Mouse (Mus musculus) lung, postnatal 0 days (tissue): ENCODE data around the gene Mmaa. TPM values are rescaled to one million over a fixed set of nuclear protein-coding genes. Genes with fewer than 3 reads are reported as not detected.

Experiments
- ATAC-seq: fragments of 200-750 bp; cut with Nextera tagmentation; 2 replicates; pipeline ENCODE4 v1.8.0; 2017; ENCODE audit warnings: moderate library complexity
- DNase-seq: peaks from one replicate; pipeline ENCODE4 v3.0.0-alpha.2; 2016; ENCODE audit warnings: low spot score
- H3K27ac ChIP-seq: fragments of 300-500 bp; sonication (generic); 2 replicates; pipeline ENCODE4 v1.5.1; 2014; ENCODE audit warnings: antibody characterized with exemption, mild to moderate bottlenecking, low read length, mixed read lengths
- H3K27me3 ChIP-seq: fragments of 300-500 bp; sonication (generic); replicated peaks from 2 replicates; pipeline ENCODE4 v1.6.1; 2014; ENCODE audit warnings: low read length, mixed read lengths; ENCODE audit not compliant: insufficient read depth
- H3K36me3 ChIP-seq: fragments of 300-500 bp; sonication (generic); 2 replicates; pipeline ENCODE4 v1.6.1; 2014; ENCODE audit warnings: low read length, mixed read lengths; ENCODE audit not compliant: insufficient read depth
- H3K4me1 ChIP-seq: fragments of 300-500 bp; sonication (generic); 2 replicates; pipeline ENCODE4 v1.6.1; 2014; ENCODE audit warnings: antibody characterized with exemption, low read depth, low read length, mixed read lengths; ENCODE audit not compliant: insufficient read depth
- H3K4me2 ChIP-seq: fragments of 300-500 bp; sonication (generic); replicated peaks from 2 replicates; pipeline ENCODE4 v1.6.1; 2014; ENCODE audit warnings: low read depth, mild to moderate bottlenecking, low read length, moderate library complexity, mixed read lengths
- H3K4me3 ChIP-seq: fragments of 300-500 bp; sonication (generic); 2 replicates; pipeline ENCODE4 v1.5.1; 2014; ENCODE audit warnings: low read depth, low read length
- H3K9ac ChIP-seq: fragments of 300-500 bp; sonication (generic); replicated peaks from 2 replicates; pipeline ENCODE4 v1.6.1; 2014; ENCODE audit warnings: low read depth, mild to moderate bottlenecking
- H3K9me3 ChIP-seq: fragments of 300-500 bp; sonication (generic); 2 replicates; pipeline ENCODE4 v1.6.1; 2016; ENCODE audit warnings: low read length, mixed read lengths
- CTCF ChIP-seq: IDR thresholded peaks from 2 replicates; pipeline ENCODE4 v1.5.1; 2016; ENCODE audit warnings: antibody characterized with exemption, mild to moderate bottlenecking
- EP300 ChIP-seq: IDR thresholded peaks from 2 replicates; pipeline ENCODE4 v1.6.1; 2016; ENCODE audit warnings: antibody characterized with exemption, mild to moderate bottlenecking, control low read depth
- WGBS: fragments of 180-500 bp; shearing (Covaris S2); extraction: QIAGEN DNeasy Blood & Tissue Kit; methylation state at CpG from one replicate; pipeline ENCODE4 v1.1.7; 2014; 5-methylcytosine and 5-hydroxymethylcytosine counted together
- polyA plus RNA-seq: library from polyadenylated mRNA; unstranded; fragments of >200 nt; fragmentation: Nextera tagmentation; extraction: Ambion mirVana; gene quantifications from 2 replicates; pipeline ENCODE4 v1.2.1, GENCODE M21; 2015

The Mmaa gene
- polyA plus RNA-seq, 1 experiment from 2014 or later: 7.9 TPM

DNA sequence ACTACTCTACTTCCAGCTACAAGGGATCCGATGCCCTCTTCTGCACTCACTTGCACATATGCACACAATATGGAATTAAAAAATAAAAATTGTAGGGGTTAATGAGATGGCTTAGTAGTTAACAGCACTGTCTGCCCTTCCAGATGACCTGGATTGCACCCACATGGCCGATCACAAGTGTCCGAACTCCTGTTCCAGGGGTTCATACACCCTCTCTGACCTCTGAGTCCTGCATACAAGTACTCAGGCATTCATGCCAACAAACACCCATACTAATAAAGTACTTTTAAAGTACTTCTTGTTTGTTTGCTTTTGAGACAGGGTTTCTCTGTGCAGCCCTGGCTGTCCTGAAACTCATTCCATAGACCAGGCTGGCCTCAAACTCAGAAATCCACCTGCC is 10.1 kb downstream of the Mmaa start:
- Histone ChIP-seq H3K4me3 (no peak overlapping the region), H3K27me3 (no peaks in the 10 kb centered on the region), H3K9ac (no peak overlapping the region), H3K9me3 (no peaks in the 10 kb centered on the region), H3K4me1 (no peaks in the 10 kb centered on the region), H3K4me2 (no peak overlapping the region), H3K36me3 (no peaks in the 10 kb centered on the region), H3K27ac (no peak overlapping the region)
- WGBS: 91% methylated on average over 3 of the region's 3 CpGs
- no peak for ATAC-seq
- TF ChIP-seq EP300: no peak
- no peak for TF ChIP-seq CTCF
- DNase-seq: no peak

- no peak overlapping the region for H3K4me2 ChIP-seq
- H3K27ac ChIP-seq: no peak overlapping the region
- no peaks in the 10 kb centered on the region for H3K27me3 ChIP-seq
- H3K4me3 ChIP-seq: no peak overlapping the region
- H3K4me1 ChIP-seq: no peaks in the 10 kb centered on the region
- no peak for DNase-seq
- no peaks in the 10 kb centered on the region for H3K36me3 ChIP-seq
- H3K9me3 ChIP-seq: no peaks in the 10 kb centered on the region
- H3K9ac ChIP-seq: no peak overlapping the region
- ATAC-seq: no peak
- TF ChIP-seq CTCF (no peak), EP300 (no peak)
- 65% methylated on average over 6 of the region's 6 CpGs for WGBS
Measured at GRCm38 (mm10) chr8:79281376-79281890, 13.3 kb downstream of the Mmaa start.

DNA sequence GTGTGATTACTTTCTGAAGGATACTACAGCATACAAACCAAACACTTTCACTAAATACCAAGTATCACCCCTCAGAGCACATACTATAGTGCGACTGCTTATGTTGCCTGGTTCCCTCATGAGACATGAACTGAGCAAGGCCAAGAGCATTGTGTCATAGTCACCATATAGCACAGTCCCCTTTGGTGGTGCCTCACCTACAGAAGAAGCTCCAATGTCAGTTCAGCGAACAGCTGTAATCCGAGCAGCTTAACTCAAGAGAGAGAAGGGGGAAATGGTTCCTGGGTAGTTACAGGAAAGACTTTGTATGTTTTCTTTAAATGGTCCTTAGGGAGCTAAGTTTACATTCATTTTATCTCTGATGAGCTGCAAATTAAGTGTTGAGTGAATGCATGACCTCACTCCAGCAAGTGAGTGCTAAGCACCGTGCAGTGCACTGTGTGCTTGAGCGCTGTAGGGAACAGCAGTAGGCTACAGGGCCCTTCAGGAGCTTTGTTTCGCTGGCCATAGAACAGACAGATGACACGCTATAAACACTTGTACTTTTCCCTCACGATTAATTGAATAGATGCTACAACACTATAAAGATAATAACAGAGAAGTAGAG is 17.4 kb downstream of the Mmaa start:
- Histone ChIP-seq H3K4me1 (no peaks in the 10 kb centered on the region), H3K4me3 (no peak overlapping the region), H3K9ac (no peak overlapping the region), H3K27ac (no peak overlapping the region), H3K9me3 (no peaks in the 10 kb centered on the region), H3K27me3 (no peaks in the 10 kb centered on the region), H3K36me3 (no peaks in the 10 kb centered on the region), H3K4me2 (no peak overlapping the region)
- WGBS: 35% methylated on average over 8 of the region's 8 CpGs
- ATAC-seq: peak; percentile 91
- DNase-seq: peak; percentile 71
- TF ChIP-seq CTCF (no peak), EP300 (peak; percentile 34; the same call in 1 of the 2 replicates)

DNA sequence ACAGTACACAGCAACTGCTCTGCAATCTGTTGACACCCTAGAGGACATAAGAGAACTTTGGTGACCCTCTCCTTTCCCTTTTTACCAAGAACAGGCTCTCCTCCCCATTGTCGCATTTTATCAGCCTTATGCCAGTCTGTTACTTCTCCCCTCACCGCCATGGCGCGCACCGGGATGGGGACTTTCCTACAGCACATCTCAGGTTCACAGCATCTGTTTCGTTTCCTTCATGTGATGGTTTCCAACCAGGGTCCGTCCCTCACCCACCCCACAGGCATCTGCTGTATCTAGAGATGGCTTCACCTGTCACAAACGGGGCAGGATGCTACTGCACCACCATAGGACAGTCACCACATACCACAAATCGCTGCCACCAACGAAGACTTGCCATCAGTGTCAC is 19.8 kb downstream of the Mmaa start:
- TF ChIP-seq CTCF (no peak), EP300 (no peak)
- no peaks in the 10 kb centered on the region for H3K9me3 ChIP-seq
- no peak overlapping the region for H3K4me3 ChIP-seq
- no peak for ATAC-seq
- DNase-seq: no peak
- H3K9ac ChIP-seq: no peak overlapping the region
- no peak overlapping the region for H3K27ac ChIP-seq
- no peaks in the 10 kb centered on the region for H3K4me1 ChIP-seq
- H3K27me3 ChIP-seq: no peaks in the 10 kb centered on the region
- H3K36me3 ChIP-seq: no peaks in the 10 kb centered on the region
- 94% methylated on average over 10 of the region's 10 CpGs for WGBS
- no peak overlapping the region for H3K4me2 ChIP-seq

GRCm38 (mm10) chr8:79273776-79274175 is 21.0 kb downstream of the Mmaa start:
- Histone ChIP-seq H3K27me3 (no peaks in the 10 kb centered on the region), H3K4me3 (no peak overlapping the region), H3K9ac (no peak overlapping the region), H3K36me3 (no peaks in the 10 kb centered on the region; the same call in 1 of the 2 replicates), H3K27ac (no peak overlapping the region), H3K4me2 (no peak overlapping the region), H3K9me3 (no peaks in the 10 kb centered on the region), H3K4me1 (no peaks in the 10 kb centered on the region)
- no peak for TF ChIP-seq CTCF
- TF ChIP-seq EP300: no peak
- DNase-seq: peak; percentile 30
- 57% methylated on average over 6 of the region's 6 CpGs for WGBS
- peak; percentile 27; the same call in 1 of the 2 replicates for ATAC-seq

DNA sequence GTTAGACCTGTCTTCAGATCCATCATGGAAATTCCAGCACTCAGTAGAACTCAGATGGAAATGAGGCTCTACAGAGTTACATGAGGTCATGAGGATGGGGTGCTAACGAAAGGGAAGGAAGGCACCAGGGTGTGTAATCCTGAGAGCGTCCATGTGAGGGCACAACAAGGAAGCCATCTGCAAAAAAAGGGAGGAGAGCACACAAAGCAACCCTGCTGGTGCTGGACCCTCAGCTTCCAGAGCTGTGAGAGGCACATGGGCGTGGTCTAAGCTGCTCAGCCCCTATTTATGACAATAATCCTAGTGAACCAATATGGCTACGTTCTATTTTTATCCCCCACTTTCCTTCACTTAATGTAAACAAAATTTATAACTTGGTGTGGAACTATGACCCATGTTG is 22.1 kb downstream of the Mmaa start:
- DNase-seq: no peak
- no peaks in the 10 kb centered on the region for H3K4me1 ChIP-seq
- H3K27ac ChIP-seq: no peak overlapping the region
- no peak overlapping the region for H3K4me3 ChIP-seq
- no peak overlapping the region for H3K4me2 ChIP-seq
- ATAC-seq: no peak
- H3K27me3 ChIP-seq: no peaks in the 10 kb centered on the region
- H3K9me3 ChIP-seq: no peaks in the 10 kb centered on the region
- WGBS: 88% methylated on average over 4 of the region's 4 CpGs
- H3K9ac ChIP-seq: no peak overlapping the region
- TF ChIP-seq CTCF (no peak), EP300 (no peak)
- no peaks in the 10 kb centered on the region; the same call in 1 of the 2 replicates for H3K36me3 ChIP-seq
